Mouse (Mus musculus) liver, embryonic 11.5 days (tissue): ENCODE results near the gene Ncam1. TPM values are rescaled to one million over a fixed set of nuclear protein-coding genes. Genes with fewer than 3 reads are reported as not detected.

Experiments
- ATAC-seq: fragments of 200-750 bp; cut with Nextera tagmentation; replicated peaks from 2 replicates; pipeline ENCODE4 v1.8.0; 2017; ENCODE audit warnings: moderate number of reproducible peaks, mild to moderate bottlenecking, moderate TSS enrichment, moderate library complexity; ENCODE audit not compliant: low FRiP score
- DNase-seq: peaks from one replicate; pipeline ENCODE4 v3.0.0-alpha.2; 2017; ENCODE audit warnings: low spot score
- H3K27ac ChIP-seq: fragments of 300-500 bp; sonication (generic); 2 replicates; pipeline ENCODE4 v1.5.1; 2014; ENCODE audit warnings: mild to moderate bottlenecking, low read depth, low read length, control low read depth
- H3K27me3 ChIP-seq: fragments of 300-500 bp; sonication (generic); replicated peaks from 2 replicates; pipeline ENCODE4 v1.6.1; 2014; ENCODE audit warnings: low read length, mixed read lengths; ENCODE audit not compliant: control insufficient read depth, insufficient read depth
- H3K36me3 ChIP-seq: fragments of 300-500 bp; sonication (generic); 2 replicates; pipeline ENCODE4 v1.6.1; 2014; ENCODE audit warnings: mild to moderate bottlenecking, low read length, moderate library complexity, mixed read lengths; ENCODE audit not compliant: control insufficient read depth, insufficient read depth
- H3K4me1 ChIP-seq: fragments of 300-500 bp; sonication (generic); replicated peaks from 2 replicates; pipeline ENCODE4 v1.6.1; 2014; ENCODE audit warnings: low read length, mixed read lengths; ENCODE audit not compliant: control insufficient read depth, insufficient read depth
- H3K4me2 ChIP-seq: fragments of 300-500 bp; sonication (generic); 2 replicates; pipeline ENCODE4 v1.6.1; 2014; ENCODE audit warnings: mild to moderate bottlenecking, control low read depth, moderate library complexity
- H3K4me3 ChIP-seq: fragments of 300-500 bp; sonication (generic); 2 replicates; pipeline ENCODE4 v1.5.1; 2014; ENCODE audit warnings: low read depth, low read length, control low read depth
- H3K9ac ChIP-seq: fragments of 300-500 bp; sonication (generic); 2 replicates; pipeline ENCODE4 v1.6.1; 2014; ENCODE audit warnings: low read depth, low read length, control low read depth
- H3K9me3 ChIP-seq: fragments of 300-500 bp; sonication (generic); 2 replicates; pipeline ENCODE4 v1.6.1; 2016; ENCODE audit warnings: low read length, inconsistent platforms, mixed read lengths; ENCODE audit not compliant: control insufficient read depth
- WGBS: fragments of 180-500 bp; shearing (Covaris S2); extraction: QIAGEN DNeasy Blood & Tissue Kit; methylation state at CpG from one replicate; pipeline ENCODE4 v1.1.7; 2014; 5-methylcytosine and 5-hydroxymethylcytosine counted together
- polyA plus RNA-seq: library from polyadenylated mRNA; unstranded; fragments of >200 nt; fragmentation: Nextera tagmentation; extraction: Ambion mirVana; gene quantifications from 2 replicates; pipeline ENCODE4 v1.2.1, GENCODE M21; 2014

Gene Ncam1
- 20.1 and 20.7 TPM in 2 replicates for polyA plus RNA-seq

DNA sequence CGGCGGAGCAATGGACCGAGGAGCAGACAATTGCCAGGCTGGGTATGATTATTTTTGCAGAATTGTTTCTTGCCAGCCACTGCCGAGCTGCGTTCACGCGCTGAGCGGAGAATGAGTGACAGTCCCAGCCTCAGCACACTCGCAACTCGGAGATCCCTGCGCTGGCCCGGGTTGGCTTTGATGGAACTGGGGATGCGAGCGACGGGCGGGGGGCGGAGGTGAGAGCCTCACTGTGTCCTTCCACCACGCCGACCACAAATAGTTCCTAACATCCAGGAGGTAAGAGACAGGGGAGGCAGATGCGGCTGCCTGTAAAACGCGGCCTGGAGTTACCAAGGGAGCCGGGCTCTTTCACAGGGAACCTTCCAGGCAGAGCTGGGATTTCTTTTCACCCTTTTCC, at the start of gene Ncam1:
Gene Ncam1, minus strand, starts transcription at position 120 of the 400 bp plus-strand sequence.
- H3K4me2 ChIP-seq: peak within 1 kb of the TSS; percentile 68
- peaks cover 37% of the 10 kb centered on the region for H3K27me3 ChIP-seq
- WGBS: under 1% methylated on average over 23 of the region's 23 CpGs
- H3K4me1 ChIP-seq: peaks cover 4% of the 10 kb centered on the region
- peak within 1 kb of the TSS; percentile 25 for H3K9ac ChIP-seq
- ATAC-seq (peak; percentile 49; the same call in 1 of the 2 replicates), DNase-seq (peak; percentile 81)
- peak within 1 kb of the TSS; percentile 60 for H3K4me3 ChIP-seq
- H3K36me3 ChIP-seq: no peaks in the 10 kb centered on the region
- peak within 1 kb of the TSS; percentile 43; the same call in 1 of the 2 replicates for H3K27ac ChIP-seq
- no peaks in the 10 kb centered on the region for H3K9me3 ChIP-seq

DNA sequence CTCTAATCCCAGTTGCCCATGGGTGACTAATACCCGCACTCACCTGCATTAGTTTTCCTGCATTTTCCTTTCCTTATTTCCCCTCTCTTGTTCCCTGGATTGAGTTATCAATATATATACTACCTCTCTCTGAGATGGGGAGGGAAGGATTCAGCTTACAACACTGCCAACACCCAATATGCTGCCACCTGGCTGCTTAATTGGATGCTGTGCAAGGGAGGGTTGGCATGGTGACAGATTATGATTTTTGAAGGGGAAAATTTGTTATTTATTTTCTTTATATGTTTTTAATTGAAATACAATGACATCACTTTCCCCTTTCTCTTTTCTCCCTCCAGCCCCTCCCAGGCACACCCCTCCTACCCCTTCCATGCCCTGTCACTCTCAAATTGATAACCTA, 35.3 kb upstream of the Ncam1 start:
- Histone ChIP-seq H3K9ac (no peak overlapping the region), H3K4me3 (no peak overlapping the region), H3K27ac (no peak overlapping the region), H3K9me3 (no peaks in the 10 kb centered on the region), H3K27me3 (no peaks in the 10 kb centered on the region), H3K4me2 (no peak overlapping the region), H3K36me3 (no peaks in the 10 kb centered on the region), H3K4me1 (no peaks in the 10 kb centered on the region)
- DNase-seq (no peak), ATAC-seq (no peak)
- 86% methylated on average over 1 of the region's 1 CpGs for WGBS

DNA sequence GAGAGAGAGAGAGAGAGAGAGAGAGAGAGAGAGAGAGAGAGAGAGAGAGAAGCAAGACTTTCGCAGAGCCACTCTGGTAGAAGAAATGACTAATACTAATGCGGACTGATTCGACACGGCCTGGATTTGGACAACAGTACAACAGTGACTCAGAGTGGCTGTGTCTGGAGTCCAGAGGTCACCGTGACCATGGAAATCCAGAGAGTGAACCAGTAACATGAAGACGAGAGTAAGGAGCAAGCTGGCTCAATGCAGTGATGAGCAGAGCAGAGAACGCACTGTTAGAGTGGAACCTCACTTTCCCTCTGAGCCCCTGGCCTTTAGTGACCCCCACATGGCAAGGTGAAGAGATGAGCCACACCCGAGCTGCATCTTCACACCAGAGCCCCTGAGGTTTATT, 28.9 kb upstream of the Ncam1 start:
- no peaks in the 10 kb centered on the region for H3K9me3 ChIP-seq
- no peaks in the 10 kb centered on the region for H3K27me3 ChIP-seq
- no peak overlapping the region for H3K4me3 ChIP-seq
- no peaks in the 10 kb centered on the region for H3K4me1 ChIP-seq
- ATAC-seq (no peak), DNase-seq (no peak)
- 85% methylated on average over 8 of the region's 8 CpGs for WGBS
- H3K9ac ChIP-seq: no peak overlapping the region
- H3K27ac ChIP-seq: no peak overlapping the region
- H3K36me3 ChIP-seq: no peaks in the 10 kb centered on the region
- H3K4me2 ChIP-seq: no peak overlapping the region

DNA sequence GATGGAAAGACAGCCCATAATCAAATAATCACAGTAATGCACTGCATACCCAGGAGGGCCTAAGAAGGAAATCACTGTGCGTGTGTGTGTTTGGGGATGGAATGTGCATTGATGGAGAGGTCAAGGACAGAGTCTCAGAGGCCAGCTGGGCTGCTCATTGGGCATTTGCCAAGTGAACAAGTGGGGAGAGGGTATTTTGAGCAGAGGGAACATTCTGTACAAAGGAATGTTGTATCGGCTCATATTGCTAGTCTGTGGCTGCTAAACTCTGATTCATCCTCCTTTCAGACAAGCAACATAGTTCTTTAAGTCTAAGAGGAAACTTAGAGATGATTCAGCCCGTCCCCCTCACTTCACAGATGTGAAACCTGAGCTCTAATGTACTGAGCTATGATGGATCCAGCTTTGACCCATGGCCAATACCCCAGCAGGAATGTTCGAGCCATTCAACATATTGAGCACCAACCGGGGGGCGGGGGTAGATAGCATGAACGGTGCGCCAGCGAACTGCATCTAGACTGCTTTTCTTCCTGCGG, 17.5 kb upstream of the Ncam1 start:
- Histone ChIP-seq H3K27ac (no peak overlapping the region), H3K9ac (no peak overlapping the region), H3K4me3 (no peak overlapping the region), H3K27me3 (no peaks in the 10 kb centered on the region), H3K36me3 (no peaks in the 10 kb centered on the region), H3K4me2 (no peak overlapping the region), H3K4me1 (no peaks in the 10 kb centered on the region), H3K9me3 (no peaks in the 10 kb centered on the region)
- 74% methylated on average over 10 of the region's 10 CpGs for WGBS
- ATAC-seq (no peak), DNase-seq (no peak)

DNA sequence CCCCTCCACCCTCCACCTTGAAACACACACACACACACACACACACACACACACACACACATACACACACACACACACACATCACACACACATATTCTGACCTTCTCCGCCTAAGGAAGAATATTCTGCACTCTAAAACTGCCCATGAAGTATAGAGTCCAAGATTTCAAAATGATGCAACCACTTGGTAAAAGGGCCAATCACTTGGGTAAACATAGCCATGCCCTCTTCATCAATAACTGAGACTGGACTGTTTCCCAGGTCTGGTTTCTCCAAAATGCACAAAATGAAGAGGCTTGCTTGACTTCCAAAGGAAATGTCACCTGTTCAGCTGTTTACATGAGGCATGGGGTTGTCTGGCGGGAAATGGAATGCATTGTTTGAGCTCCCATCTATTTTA, 15.7 kb upstream of the Ncam1 start:
- H3K4me1 ChIP-seq: no peaks in the 10 kb centered on the region
- 77% methylated on average over 2 of the region's 2 CpGs for WGBS
- no peaks in the 10 kb centered on the region for H3K36me3 ChIP-seq
- no peak overlapping the region for H3K9ac ChIP-seq
- no peak for DNase-seq
- ATAC-seq: no peak
- no peak overlapping the region for H3K4me2 ChIP-seq
- no peaks in the 10 kb centered on the region for H3K27me3 ChIP-seq
- H3K9me3 ChIP-seq: no peaks in the 10 kb centered on the region
- H3K27ac ChIP-seq: no peak overlapping the region
- no peak overlapping the region for H3K4me3 ChIP-seq

DNA sequence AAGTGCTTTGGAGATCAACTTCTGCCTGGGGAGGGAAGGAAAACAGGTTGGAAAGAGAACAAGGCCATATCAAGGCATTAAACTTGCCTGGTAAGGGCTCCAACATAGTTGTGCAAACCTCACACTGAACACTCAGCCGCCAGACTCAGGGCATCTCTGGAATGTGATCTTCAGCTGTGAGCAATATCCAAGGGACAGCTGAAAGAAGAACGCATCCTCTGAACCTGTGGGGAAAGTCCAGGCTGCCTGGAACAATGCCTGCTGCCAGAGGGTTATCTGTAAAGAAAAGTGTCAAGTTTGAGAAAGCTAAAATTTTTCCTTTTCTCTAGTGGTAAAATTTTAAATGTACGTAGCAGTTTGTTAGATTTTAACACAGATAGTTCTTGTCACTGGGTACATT, 4.5 kb upstream of the Ncam1 start:
- no peak for DNase-seq
- H3K36me3 ChIP-seq: no peaks in the 10 kb centered on the region
- no peaks in the 10 kb centered on the region for H3K9me3 ChIP-seq
- no peak for ATAC-seq
- no peak overlapping the region for H3K9ac ChIP-seq
- H3K4me3 ChIP-seq: no peak overlapping the region
- no peaks in the 10 kb centered on the region for H3K4me1 ChIP-seq
- H3K27ac ChIP-seq: no peak overlapping the region
- 54% methylated on average over 3 of the region's 3 CpGs for WGBS
- no peak overlapping the region for H3K4me2 ChIP-seq
- peaks cover 14% of the 10 kb centered on the region for H3K27me3 ChIP-seq

DNA sequence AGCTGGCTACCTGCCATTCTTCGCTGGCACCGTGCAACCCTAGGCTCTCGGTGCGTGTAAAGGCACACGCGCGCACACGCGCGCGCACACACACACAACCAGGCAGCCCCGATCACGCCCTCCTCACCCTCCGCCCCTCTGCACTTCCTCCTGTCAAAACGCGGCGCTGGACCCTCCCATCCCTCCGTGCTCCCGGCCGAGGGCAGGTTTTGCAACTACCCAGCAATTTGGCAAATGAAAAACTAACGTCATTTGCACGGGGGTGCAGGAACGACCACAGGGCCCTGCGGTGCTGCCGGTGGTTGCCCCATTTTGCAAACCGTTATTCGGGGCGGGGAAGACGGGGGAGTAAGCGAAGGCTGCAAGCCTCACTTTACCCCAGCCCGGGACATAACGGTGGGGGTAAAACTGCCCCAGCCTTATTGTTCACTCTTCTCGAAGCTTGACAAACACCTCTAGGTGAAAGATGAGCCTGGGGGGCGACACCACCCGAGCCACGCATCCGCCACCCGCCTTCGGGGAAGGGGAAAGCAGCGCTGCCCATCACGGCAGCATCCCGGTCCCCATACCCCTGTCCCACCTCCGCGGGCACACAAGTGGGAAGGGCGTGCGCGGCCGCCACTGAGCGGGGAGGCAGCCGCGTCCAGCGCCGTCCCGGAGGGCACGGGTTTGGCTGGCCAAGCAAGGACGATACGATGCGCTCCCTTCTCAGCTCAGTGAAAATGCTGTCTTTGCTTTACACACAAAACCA, 729 bp downstream of the Ncam1 start:
- Histone ChIP-seq H3K4me1 (peaks cover 4% of the 10 kb centered on the region), H3K4me2 (peak overlapping the region; percentile 68), H3K4me3 (peak overlapping the region; percentile 60), H3K27me3 (peaks cover 37% of the 10 kb centered on the region), H3K27ac (peak overlapping the region; percentile 43; the same call in 1 of the 2 replicates), H3K9me3 (no peaks in the 10 kb centered on the region), H3K36me3 (no peaks in the 10 kb centered on the region), H3K9ac (peak overlapping the region; percentile 25)
- DNase-seq (peak; percentile 68), ATAC-seq (peak; percentile 57)
- WGBS: under 1% methylated on average over 58 of the region's 58 CpGs

DNA sequence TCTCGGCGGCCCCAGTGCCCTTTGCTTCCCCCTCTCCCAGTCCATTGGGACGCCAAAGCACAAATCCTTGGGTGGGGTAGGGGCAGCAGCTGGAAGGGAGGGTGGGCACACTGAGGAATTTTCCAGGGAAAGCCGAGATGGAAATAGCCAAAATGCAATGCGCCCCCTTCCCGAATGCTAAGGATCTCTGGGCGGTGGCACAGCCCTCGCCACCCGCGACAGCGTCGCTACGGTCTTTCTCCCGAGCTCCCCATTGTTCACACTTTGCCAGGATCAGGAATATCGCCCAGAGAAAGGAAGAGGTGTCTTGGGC, 1.3 kb downstream of the Ncam1 start:
- H3K27me3 ChIP-seq: peaks cover 37% of the 10 kb centered on the region
- peak overlapping the region; percentile 34 for H3K9ac ChIP-seq
- peak overlapping the region; percentile 68 for H3K4me2 ChIP-seq
- ATAC-seq (no peak), DNase-seq (peak; percentile 41)
- WGBS: under 1% methylated on average over 15 of the region's 15 CpGs
- no peaks in the 10 kb centered on the region for H3K9me3 ChIP-seq
- H3K36me3 ChIP-seq: no peaks in the 10 kb centered on the region
- H3K4me1 ChIP-seq: peaks cover 4% of the 10 kb centered on the region
- H3K4me3 ChIP-seq: peak overlapping the region; percentile 60
- H3K27ac ChIP-seq: no peak overlapping the region
